Mouse (Mus musculus) adrenal gland (tissue): ENCODE data around the gene Galnt5.

ENCODE experiments used
- intact Hi-C: fragments of 180-260 bp; cut with DNase I; formaldehyde crosslinking; loops from one replicate; pipeline ENCODE4 v1.15.1; 2025
- long read RNA-seq, 2 experiments: library from polyadenylated mRNA; unstranded; transcript quantifications; one replicate each; pipeline ENCODE4 v2.0.0; 2020; ENCODE audit warnings: borderline replicate concordance in 1 of 2; ENCODE audit not compliant: insufficient replicate concordance in 1 of 2

Gene Galnt5
- long read RNA-seq, experiment 1: 0 reads
- long read RNA-seq, experiment 2: 0 reads

- intact Hi-C loops: no loop called here
Observed at GRCm38 (mm10) chr2:57997752-57998430, at the start of gene Galnt5. Gene Galnt5, plus strand, starts transcription at chr2:57997884.

- intact Hi-C loops: no loop called here
Observed at GRCm38 (mm10) chr2:57951620-57952019, 46.1 kb upstream of the Galnt5 start.

GRCm38 (mm10) chr2:57960786-57961185, 36.9 kb upstream of the Galnt5 start:
- intact Hi-C loops: no loop called here

- intact Hi-C loops: no loop called here
Observed at GRCm38 (mm10) chr2:57982248-57982647, 15.4 kb upstream of the Galnt5 start.

- intact Hi-C loops: no loop called here
Observed at GRCm38 (mm10) chr2:57991084-57991483, 6.6 kb upstream of the Galnt5 start.

- intact Hi-C loops: no loop called here
Observed at GRCm38 (mm10) chr2:58001497-58001896, 3.8 kb downstream of the Galnt5 start.

- intact Hi-C loops: no loop called here
Observed at GRCm38 (mm10) chr2:58007081-58007480, 9.4 kb downstream of the Galnt5 start.

GRCm38 (mm10) chr2:58023556-58023955, 25.9 kb downstream of the Galnt5 start:
- intact Hi-C loops: no loop called here

- intact Hi-C loops: no loop called here
Observed at GRCm38 (mm10) chr2:58026740-58027139, 29.1 kb downstream of the Galnt5 start.

- intact Hi-C loops: no loop called here
Observed at GRCm38 (mm10) chr2:58029404-58029803, 31.7 kb downstream of the Galnt5 start.

- intact Hi-C loops: loop anchor here (5.0 to 10.0 kb wide), 2 partner anchors 433 to 636 kb away; no protein-coding TSS in a partner anchor
Observed at GRCm38 (mm10) chr2:58031431-58031830, 33.7 kb downstream of the Galnt5 start.

- intact Hi-C loops: loop anchor here (10.0 kb wide), 1 partner anchor 429 kb away; no protein-coding TSS in a partner anchor
Observed at GRCm38 (mm10) chr2:58035635-58036034, 38.0 kb downstream of the Galnt5 start.

- intact Hi-C loops: loop anchor here (10.0 kb wide), 1 partner anchor 428 kb away; no protein-coding TSS in a partner anchor
Observed at GRCm38 (mm10) chr2:58036926-58037325, 39.2 kb downstream of the Galnt5 start.

- intact Hi-C loops: no loop called here
Observed at GRCm38 (mm10) chr2:58041867-58042266, 44.2 kb downstream of the Galnt5 start.

- intact Hi-C loops: loop anchor here (10.0 kb wide), 1 partner anchor 612 kb away; no protein-coding TSS in a partner anchor
Observed at GRCm38 (mm10) chr2:58052821-58053581, 55.3 kb downstream of the Galnt5 start, which contains the start of gene Ermn. Gene Ermn, minus strand, starts transcription at chr2:58052864.

GRCm38 (mm10) chr2:58055383-58055782, 57.7 kb downstream of the Galnt5 start:
- intact Hi-C loops: loop anchor here (1.0 to 10.0 kb wide), 3 partner anchors 142 to 609 kb away; partner anchors contain the start of gene Cytip

GRCm38 (mm10) chr2:58079849-58080248, 82.2 kb downstream of the Galnt5 start:
- intact Hi-C loops: no loop called here

GRCm38 (mm10) chr2:58086420-58086819, 88.7 kb downstream of the Galnt5 start:
- intact Hi-C loops: no loop called here

- intact Hi-C loops: no loop called here
Observed at GRCm38 (mm10) chr2:58094818-58095217, 97.1 kb downstream of the Galnt5 start.
